15 mouse cellular contexts compared by ENCODE assay signal in the genomic region with DNA sequence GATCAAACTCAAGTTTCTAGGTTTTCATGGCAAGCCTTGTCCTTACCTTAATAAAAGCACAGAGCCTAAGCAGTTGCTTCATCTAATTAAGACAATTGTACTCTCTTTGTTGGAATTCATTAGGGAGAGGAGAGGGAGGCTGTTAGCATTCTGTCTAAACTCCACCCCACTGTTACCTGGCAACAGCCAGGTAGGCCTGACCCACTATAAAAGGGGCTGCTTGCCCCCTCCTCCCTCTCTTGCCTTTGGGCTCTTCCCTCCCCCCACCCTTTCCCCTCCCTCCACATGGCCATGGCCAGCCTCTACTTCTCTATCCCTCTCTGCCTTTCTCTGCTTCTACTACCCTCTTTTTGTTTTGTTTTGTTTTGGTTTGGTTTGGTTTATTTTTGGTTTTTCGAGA.
"Had no signal": no experiment of that assay in that cellular context is flagged by ENCODE, and none has a peak within 500 bp of the region (broad histone marks: within the 10 kb centered on the region; RNA-seq: fewer than 3 reads in every experiment).

No protein-coding gene starts in this region.

- H3K27me3 ChIP-seq: lung, embryonic 15.5 days; megakaryocyte, embryonic 14.5 days; midbrain, embryonic 15.5 days; neural tube, embryonic 12.5 days had no signal

- DNase-seq: liver, postnatal 0 days; lung, adult 2 months; lung, postnatal 14 days; lung, postnatal 36 days; right cerebral cortex, postnatal 25 days; right cerebral cortex, postnatal 4 days; spleen, adult 18-20 months; thymus, adult 18-20 months; thymus, postnatal 14 days; thymus, postnatal 36 days had no signal

- H3K9me3 ChIP-seq: lung, embryonic 15.5 days; midbrain, embryonic 13.5 days; midbrain, embryonic 15.5 days; neural tube, embryonic 12.5 days had no signal

- H3K36me3 ChIP-seq: lung, embryonic 15.5 days; midbrain, embryonic 13.5 days; midbrain, embryonic 15.5 days; neural tube, embryonic 12.5 days had no signal

- H3K4me3 ChIP-seq: lung, embryonic 15.5 days; megakaryocyte, embryonic 14.5 days; midbrain, embryonic 13.5 days; midbrain, embryonic 15.5 days; neural tube, embryonic 12.5 days had no signal
